Mouse (Mus musculus): ENCODE measurements at regions not wholly inside any gene's neighbourhood (a gene's known extent, or its start where the extent isn't known, plus 50 kb on each side); places are given as distances from the start of the nearest gene placed in this dataset.

DNA sequence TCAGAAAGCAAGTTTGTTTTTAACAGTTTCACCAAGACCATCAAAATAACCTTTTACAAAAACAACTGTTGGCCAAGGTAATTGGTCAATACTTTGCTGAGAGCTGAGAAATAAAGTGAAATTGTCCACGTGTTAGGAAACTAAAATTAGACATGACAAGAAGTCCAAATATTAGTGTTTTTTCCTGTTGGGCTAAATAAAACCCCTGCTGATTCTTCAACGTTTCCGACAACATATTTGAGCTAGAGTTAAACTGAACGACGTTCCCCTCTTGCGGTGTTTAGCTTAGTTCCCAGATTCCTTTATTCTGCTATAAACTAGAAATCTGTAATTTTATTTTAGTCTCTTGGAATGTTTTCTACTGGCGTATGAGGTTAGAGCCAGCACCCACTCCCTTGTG is 183.3 kb downstream of the Plk2 start:
- Histone ChIP-seq H3K4me1 (replicated peaks; ENCODE audit: control insufficient read depth in 2 of 2, insufficient read depth in 2 of 2, low read length in 1 of 2) (no peaks in the 10 kb centered on the region), H3K4me2 (ENCODE audit: low read depth) (no peak overlapping the region), H3K9ac (replicated peaks) (no peak overlapping the region), H3K27ac (no peak overlapping the region), H3K27me3 (ENCODE audit: control insufficient read depth, insufficient read depth, low read length) (no peaks in the 10 kb centered on the region), H3K4me3 (ENCODE audit: insufficient read depth in 1 of 2, low read depth in 2 of 2, low read length in 2 of 2) (no peak overlapping the region), H3K36me3 (replicated peaks; ENCODE audit: control insufficient read depth, insufficient read depth, low read depth) (no peaks in the 10 kb centered on the region), H3K9me3 (ENCODE audit: control insufficient read depth, low read length) (no peaks in the 10 kb centered on the region)
- ATAC-seq (ENCODE audit: insufficient read depth) (no peak), DNase-seq (ENCODE audit: low read depth in 3 of 3, low spot score in 3 of 3) (no peak)
- TF ChIP-seq EP300 (IDR thresholded peaks at IDR 0.05; ENCODE audit: low read depth): no peak
- TF ChIP-seq CTCF (IDR thresholded peaks at IDR 0.05; ENCODE audit: low read depth): no peak
- 63% methylated on average over 7 of the region's 7 CpGs for WGBS (ENCODE audit: insufficient replicate concordance)

GRCm38 (mm10) chr13:110580166-110580565 is 185.3 kb downstream of the Plk2 start:
- no peaks in the 10 kb centered on the region for H3K9me3 ChIP-seq (ENCODE audit: control insufficient read depth, low read length)
- no peak for ATAC-seq (ENCODE audit: insufficient read depth)
- WGBS (ENCODE audit: insufficient replicate concordance): 73% methylated on average over 4 of the region's 4 CpGs

DNA sequence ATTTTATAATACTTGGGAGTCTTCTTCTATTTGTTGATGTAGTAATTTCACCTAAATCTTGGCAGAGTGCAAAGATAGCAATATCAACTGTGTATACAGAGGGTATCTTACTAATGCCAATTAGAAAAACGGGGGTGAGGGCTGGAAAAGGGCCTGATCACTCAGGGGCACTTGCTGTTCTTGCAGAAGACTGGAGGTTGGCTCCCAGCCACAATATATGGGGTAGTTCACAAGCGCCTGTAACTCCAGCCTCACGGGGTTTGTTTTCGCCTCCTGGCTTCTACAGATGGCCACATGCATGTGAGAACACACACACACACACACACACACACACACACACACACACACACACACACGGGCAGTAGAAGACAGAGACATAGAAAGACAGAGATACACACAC is 185.7 kb downstream of the Plk2 start:
- no peak overlapping the region for H3K27ac ChIP-seq

More at GRCm38 (mm10) chr13:110580166-110580565, 185.3 kb downstream of the Plk2 start:
- Histone ChIP-seq H3K4me2 (ENCODE audit: low read depth) (no peak overlapping the region), H3K4me1 (replicated peaks; ENCODE audit: control insufficient read depth in 2 of 2, insufficient read depth in 2 of 2, low read length in 1 of 2) (no peaks in the 10 kb centered on the region), H3K4me3 (ENCODE audit: insufficient read depth in 1 of 2, low read depth in 2 of 2, low read length in 2 of 2) (no peak overlapping the region), H3K36me3 (replicated peaks; ENCODE audit: control insufficient read depth, insufficient read depth, low read depth) (no peaks in the 10 kb centered on the region), H3K9ac (replicated peaks) (no peak overlapping the region), H3K27ac (no peak overlapping the region), H3K27me3 (ENCODE audit: control insufficient read depth, insufficient read depth, low read length) (no peaks in the 10 kb centered on the region)
- no peak for TF ChIP-seq CTCF (IDR thresholded peaks at IDR 0.05; ENCODE audit: low read depth)
- TF ChIP-seq EP300 (IDR thresholded peaks at IDR 0.05; ENCODE audit: low read depth): no peak
- DNase-seq (ENCODE audit: low read depth in 3 of 3, low spot score in 3 of 3): no peak

GRCm38 (mm10) chr13:110584765-110585164 is 189.9 kb downstream of the Plk2 start:
- no peaks in the 10 kb centered on the region for H3K36me3 ChIP-seq (replicated peaks; ENCODE audit: control insufficient read depth, insufficient read depth, low read depth)
- no peak overlapping the region for H3K27ac ChIP-seq
- no peak overlapping the region for H3K4me2 ChIP-seq (ENCODE audit: low read depth)
- H3K27me3 ChIP-seq (ENCODE audit: control insufficient read depth, insufficient read depth, low read length): no peaks in the 10 kb centered on the region
- no peaks in the 10 kb centered on the region for H3K4me1 ChIP-seq (replicated peaks; ENCODE audit: control insufficient read depth in 2 of 2, insufficient read depth in 2 of 2, low read length in 1 of 2)
- no peak for DNase-seq (ENCODE audit: low read depth in 3 of 3, low spot score in 3 of 3)
- H3K9ac ChIP-seq (replicated peaks): no peak overlapping the region
- ATAC-seq (ENCODE audit: insufficient read depth): no peak
- no peaks in the 10 kb centered on the region for H3K9me3 ChIP-seq (ENCODE audit: control insufficient read depth, low read length)
- TF ChIP-seq CTCF (IDR thresholded peaks at IDR 0.05; ENCODE audit: low read depth) (no peak), EP300 (IDR thresholded peaks at IDR 0.05; ENCODE audit: low read depth) (no peak)
- 65% methylated on average over 10 of the region's 10 CpGs for WGBS (ENCODE audit: insufficient replicate concordance)
- H3K4me3 ChIP-seq (ENCODE audit: insufficient read depth in 1 of 2, low read depth in 2 of 2, low read length in 2 of 2): no peak overlapping the region

More for the DNA sequence above, 185.7 kb downstream of the Plk2 start:
- Histone ChIP-seq H3K4me1 (replicated peaks; ENCODE audit: control insufficient read depth in 2 of 2, insufficient read depth in 2 of 2, low read length in 1 of 2) (no peaks in the 10 kb centered on the region), H3K4me3 (ENCODE audit: insufficient read depth in 1 of 2, low read depth in 2 of 2, low read length in 2 of 2) (no peak overlapping the region), H3K9ac (replicated peaks) (no peak overlapping the region), H3K27me3 (ENCODE audit: control insufficient read depth, insufficient read depth, low read length) (no peaks in the 10 kb centered on the region), H3K36me3 (replicated peaks; ENCODE audit: control insufficient read depth, insufficient read depth, low read depth) (no peaks in the 10 kb centered on the region), H3K4me2 (ENCODE audit: low read depth) (no peak overlapping the region), H3K9me3 (ENCODE audit: control insufficient read depth, low read length) (no peaks in the 10 kb centered on the region)
- 63% methylated on average over 5 of the region's 5 CpGs for WGBS (ENCODE audit: insufficient replicate concordance)
- DNase-seq (ENCODE audit: low read depth in 3 of 3, low spot score in 3 of 3) (no peak), ATAC-seq (ENCODE audit: insufficient read depth) (no peak)
- no peak for TF ChIP-seq EP300 (IDR thresholded peaks at IDR 0.05; ENCODE audit: low read depth)
- no peak for TF ChIP-seq CTCF (IDR thresholded peaks at IDR 0.05; ENCODE audit: low read depth)

DNA sequence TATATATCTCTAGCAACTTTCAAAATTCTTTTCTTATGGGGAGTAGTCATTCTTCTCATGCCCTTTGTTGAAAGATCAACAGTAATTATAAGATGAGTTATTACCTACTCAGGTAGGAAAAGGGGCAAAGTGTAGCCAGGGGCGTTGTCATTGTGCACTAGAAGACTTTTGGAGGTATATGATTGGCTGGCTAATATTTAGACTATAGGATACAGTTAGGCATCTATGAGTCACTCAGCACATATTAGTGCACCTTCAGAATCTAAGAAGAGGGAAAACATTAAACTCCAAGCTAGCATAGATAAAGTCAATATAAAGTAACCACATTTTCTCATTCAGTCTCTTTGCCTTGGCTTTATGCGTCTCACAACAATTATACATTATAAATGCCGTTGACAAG is 199.8 kb downstream of the Plk2 start:
- Histone ChIP-seq H3K9me3 (ENCODE audit: control insufficient read depth, low read length) (no peaks in the 10 kb centered on the region), H3K27me3 (ENCODE audit: control insufficient read depth, insufficient read depth, low read length) (no peaks in the 10 kb centered on the region), H3K9ac (replicated peaks) (no peak overlapping the region), H3K27ac (no peak overlapping the region), H3K4me3 (ENCODE audit: insufficient read depth in 1 of 2, low read depth in 2 of 2, low read length in 2 of 2) (no peak overlapping the region), H3K4me2 (ENCODE audit: low read depth) (no peak overlapping the region), H3K4me1 (replicated peaks; ENCODE audit: control insufficient read depth in 2 of 2, insufficient read depth in 2 of 2, low read length in 1 of 2) (no peaks in the 10 kb centered on the region), H3K36me3 (replicated peaks; ENCODE audit: control insufficient read depth, insufficient read depth, low read depth) (no peaks in the 10 kb centered on the region)
- ATAC-seq (ENCODE audit: insufficient read depth): no peak
- no peak for DNase-seq (ENCODE audit: low read depth in 3 of 3, low spot score in 3 of 3)
- TF ChIP-seq CTCF (IDR thresholded peaks at IDR 0.05; ENCODE audit: low read depth): no peak
- TF ChIP-seq EP300 (IDR thresholded peaks at IDR 0.05; ENCODE audit: low read depth): no peak
- 63% methylated on average over 3 of the region's 3 CpGs for WGBS (ENCODE audit: insufficient replicate concordance)
